ENCODE assay signal across 19 mouse cellular contexts in the genomic region with DNA sequence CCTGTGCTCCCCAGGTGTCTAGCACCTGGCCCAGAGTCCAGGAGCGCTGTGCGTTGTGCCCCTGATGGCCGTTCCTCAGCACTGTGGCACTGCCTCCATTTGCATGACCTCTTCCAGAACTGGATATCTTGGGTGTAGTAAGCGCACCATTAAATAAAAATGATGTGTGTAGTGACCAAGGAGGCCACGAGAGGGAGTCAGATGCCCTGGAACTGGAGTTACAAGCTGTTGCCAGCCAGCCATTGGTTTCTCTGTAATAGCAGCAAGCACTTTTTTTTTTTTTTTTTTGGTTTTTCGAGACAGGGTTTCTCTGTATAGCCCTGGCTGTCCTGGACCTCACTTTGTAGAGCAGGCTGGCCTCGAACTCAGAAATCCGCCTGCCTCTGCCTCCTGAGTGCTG. TPM values are rescaled to one million over a fixed set of nuclear protein-coding genes. Genes with fewer than 3 reads are reported as not detected.
DNase-seq lines count a peak whose midpoint lies in the region; ATAC-seq and TF ChIP-seq lines count a peak whose summit lies in the region.
"Not testable (repeated sequence)": the region's sequence is repeated elsewhere in the genome, so short reads cannot be mapped to it uniquely, and the experiment has no call there.
"Had no signal": no experiment of that assay in that cellular context is flagged by ENCODE, and none has a peak within 500 bp of the region (broad histone marks: within the 10 kb centered on the region; RNA-seq: fewer than 3 reads in every experiment).

No protein-coding gene starts in this region.

- not testable (repeated sequence) for H3K4me3 ChIP-seq in C2C12 (ENCODE audit: insufficient read depth, poor library complexity, severe bottlenecking); hindbrain, postnatal 0 days (ENCODE audit: low read length); stomach, postnatal 0 days (ENCODE audit: low read depth, low read length)

- not testable (repeated sequence) for H3K27me3 ChIP-seq in C2C12 (ENCODE audit: control insufficient read depth, insufficient read depth, insufficient read length); hindbrain, postnatal 0 days (ENCODE audit: insufficient read depth, low read length); stomach, postnatal 0 days (ENCODE audit: control insufficient read depth, insufficient read depth, low read length)

- ATAC-seq in hindbrain, postnatal 0 days, result peak; percentile 31
- peak; percentile 56 for ATAC-seq in megakaryocyte-erythroid progenitor cell, adult 5-6 weeks (replicated peaks; ENCODE audit: low FRiP score, low TSS enrichment, poor library complexity, severe bottlenecking)
- not testable (repeated sequence) for ATAC-seq in stomach, postnatal 0 days (ENCODE audit: low FRiP score, low TSS enrichment)

- TF ChIP-seq EP300 in stomach, postnatal 0 days (optimal IDR thresholded peaks at IDR 0.05), result not testable (repeated sequence)

- H3K9me3 ChIP-seq in hindbrain, postnatal 0 days (ENCODE audit: low read length); stomach, postnatal 0 days (ENCODE audit: control insufficient read depth, low read length): not testable (repeated sequence)

- H3K36me3 ChIP-seq in C2C12 (ENCODE audit: control insufficient read depth, insufficient read depth); hindbrain, postnatal 0 days (ENCODE audit: insufficient read depth, low read length); stomach, postnatal 0 days (ENCODE audit: control insufficient read depth, insufficient read depth, low read length): not testable (repeated sequence)

- H3K9ac ChIP-seq in hindbrain, postnatal 0 days (replicated peaks; ENCODE audit: low read length); stomach, postnatal 0 days (ENCODE audit: low read length): not testable (repeated sequence)

- not testable (repeated sequence) for H3K4me2 ChIP-seq in hindbrain, postnatal 0 days (ENCODE audit: low read depth, low read length); stomach, postnatal 0 days (replicated peaks; ENCODE audit: low read depth)

- H3K79me2 ChIP-seq in C2C12 (ENCODE audit: control insufficient read depth, insufficient read depth), result not testable (repeated sequence)

- peak; percentile 18 for DNase-seq in T-cell, adult 2 months (ENCODE audit: low spot score)
- peak; percentile 59 to 63 for DNase-seq in cerebellum, adult 18-20 months
- peak; percentile 19 for DNase-seq in embryo, embryonic 10 days (ENCODE audit: low spot score)
- peak; percentile 74 for DNase-seq in hindbrain, postnatal 0 days (ENCODE audit: low spot score)
- DNase-seq in layer of hippocampus, postnatal 14 days (ENCODE audit: low spot score in 2 of 2), result peak; percentile 46 to 60
- DNase-seq in stomach, postnatal 0 days (ENCODE audit: low spot score), result not testable (repeated sequence)

- H3K79me3 ChIP-seq in C2C12 (ENCODE audit: low read depth), result not testable (repeated sequence)

- H3K4me1 ChIP-seq in hindbrain, postnatal 0 days (ENCODE audit: insufficient read depth, low read length); stomach, postnatal 0 days (replicated peaks; ENCODE audit: control insufficient read depth, insufficient read depth): not testable (repeated sequence)

- WGBS in hindbrain, postnatal 0 days, result 65% methylated on average over 8 of the region's 8 CpGs
- WGBS in stomach, postnatal 0 days, result 77% methylated on average over 8 of the region's 8 CpGs

- peak; percentile 2 for TF ChIP-seq CTCF in C2C12 (IDR thresholded peaks at IDR 0.05; ENCODE audit: control insufficient read depth, insufficient read depth, insufficient read length)
- TF ChIP-seq CTCF in hindbrain, postnatal 0 days (IDR thresholded peaks at IDR 0.05; ENCODE audit: low read depth), result peak; percentile 58
- TF ChIP-seq CTCF in stomach, postnatal 0 days (IDR thresholded peaks at IDR 0.05; ENCODE audit: low read depth), result peak; percentile 48

- not testable (repeated sequence) for H3ac ChIP-seq in C2C12 (ENCODE audit: control insufficient read depth, insufficient read length, low read depth)

- H3K27ac ChIP-seq in hindbrain, postnatal 0 days; stomach, postnatal 0 days (replicated peaks): not testable (repeated sequence)

RNA-seq across cellular contexts. Expression of a gene that starts 4.1 kb away (rescaled TPM):
- polyA plus RNA-seq in C2C12 (2012; fragmentation: generic; extraction: Trizol), result 0.16 TPM
- total RNA-seq in hindbrain, postnatal 0 days (2014; rRNA removed), result not detected in 2 replicates
- polyA plus RNA-seq in hindbrain, postnatal 0 days (2015; fragmentation: Nextera tagmentation; extraction: Ambion mirVana), result 0.19 and 0.55 TPM in 2 replicates
- total RNA-seq in layer of hippocampus, postnatal 14 days (2021), result not detected
- total RNA-seq in megakaryocyte-erythroid progenitor cell, adult 5-6 weeks (2014; fragmentation: Nextera tagmentation), result not detected in 2 replicates
- not detected in 2 replicates for total RNA-seq in megakaryocyte-erythroid progenitor cell, adult 5-6 weeks (2017)
- polyA plus RNA-seq in stomach, postnatal 0 days (2015; fragmentation: Nextera tagmentation; extraction: Ambion mirVana), result 0.07 and 0.10 TPM in 2 replicates
- total RNA-seq: adrenal gland, postnatal 4 days; gastrocnemius, postnatal 25 days; heart, postnatal 25 days; layer of hippocampus, adult 8-10 months; left cerebral cortex, postnatal 10 days; megakaryocyte, adult 5-6 weeks; monocyte, adult 5-6 weeks had no signal
- polyA plus RNA-seq: frontal cortex, adult 2 months; small intestine, adult 2 months had no signal

RNA-seq across cellular contexts. Expression of a gene that starts 9.5 kb away (rescaled TPM):
- 53.8 TPM for polyA plus RNA-seq in C2C12 (2012; fragmentation: generic; extraction: Trizol)
- total RNA-seq in hindbrain, postnatal 0 days (2014; rRNA removed), result 138 and 152 TPM in 2 replicates
- polyA plus RNA-seq in hindbrain, postnatal 0 days (2015; fragmentation: Nextera tagmentation; extraction: Ambion mirVana), result 219 and 222 TPM in 2 replicates
- 10 to 100 TPM; 38.1 to 43.3 TPM for total RNA-seq in layer of hippocampus, postnatal 14 days (2021)
- 3.5 and 4.0 TPM in 2 replicates for total RNA-seq in megakaryocyte-erythroid progenitor cell, adult 5-6 weeks (2014; fragmentation: Nextera tagmentation)
- total RNA-seq in megakaryocyte-erythroid progenitor cell, adult 5-6 weeks (2017), result 3.1 and 9.7 TPM in 2 replicates
- 13.6 and 15.8 TPM in 2 replicates for polyA plus RNA-seq in stomach, postnatal 0 days (2015; fragmentation: Nextera tagmentation; extraction: Ambion mirVana)
- polyA plus RNA-seq: activated CD4-positive, CD25-positive, alpha-beta regulatory T cell, adult 4 months had no signal

RNA-seq across cellular contexts. Expression of a gene that starts 14.2 kb away (rescaled TPM):
- 7.9 TPM for polyA plus RNA-seq in C2C12 (2012; fragmentation: generic; extraction: Trizol)
- total RNA-seq in hindbrain, postnatal 0 days (2014; rRNA removed), result 103 and 107 TPM in 2 replicates
- 16.9 and 20.0 TPM in 2 replicates for polyA plus RNA-seq in hindbrain, postnatal 0 days (2015; fragmentation: Nextera tagmentation; extraction: Ambion mirVana)
- total RNA-seq in layer of hippocampus, postnatal 14 days (2021), result 10 to 100 TPM; 87.5 to 89.7 TPM
- total RNA-seq in megakaryocyte-erythroid progenitor cell, adult 5-6 weeks (2014; fragmentation: Nextera tagmentation), result 4.7 and 6.3 TPM in 2 replicates
- 3.0 and 5.2 TPM in 2 replicates for total RNA-seq in megakaryocyte-erythroid progenitor cell, adult 5-6 weeks (2017)
- polyA plus RNA-seq in stomach, postnatal 0 days (2015; fragmentation: Nextera tagmentation; extraction: Ambion mirVana), result 4.3 and 5.7 TPM in 2 replicates

RNA-seq across cellular contexts. Expression of a gene that starts 29.6 kb away (rescaled TPM):
- 0.23 TPM for polyA plus RNA-seq in C2C12 (2012; fragmentation: generic; extraction: Trizol)
- not detected in 2 replicates for total RNA-seq in hindbrain, postnatal 0 days (2014; rRNA removed)
- polyA plus RNA-seq in hindbrain, postnatal 0 days (2015; fragmentation: Nextera tagmentation; extraction: Ambion mirVana), result not detected in 2 replicates
- total RNA-seq in layer of hippocampus, postnatal 14 days (2021), result not detected
- total RNA-seq in megakaryocyte-erythroid progenitor cell, adult 5-6 weeks (2014; fragmentation: Nextera tagmentation), result not detected in 2 replicates
- not detected in 2 replicates for total RNA-seq in megakaryocyte-erythroid progenitor cell, adult 5-6 weeks (2017)
- 61.2 and 62.9 TPM in 2 replicates for polyA plus RNA-seq in stomach, postnatal 0 days (2015; fragmentation: Nextera tagmentation; extraction: Ambion mirVana)
- total RNA-seq: adrenal gland, postnatal 4 days; gastrocnemius, postnatal 25 days; heart, postnatal 25 days; left cerebral cortex, postnatal 10 days; megakaryocyte, adult 5-6 weeks; monocyte, adult 5-6 weeks had no signal
- polyA plus RNA-seq: activated CD4-positive, CD25-positive, alpha-beta regulatory T cell, adult 4 months; frontal cortex, adult 2 months; neural tube, embryonic 13.5 days; small intestine, adult 2 months had no signal

RNA-seq across cellular contexts. Expression of a gene that starts 29.8 kb away (rescaled TPM):
- polyA plus RNA-seq in C2C12 (2012; fragmentation: generic; extraction: Trizol), result 57.4 TPM
- total RNA-seq in hindbrain, postnatal 0 days (2014; rRNA removed), result 36.7 and 50.8 TPM in 2 replicates
- 44.0 and 45.1 TPM in 2 replicates for polyA plus RNA-seq in hindbrain, postnatal 0 days (2015; fragmentation: Nextera tagmentation; extraction: Ambion mirVana)
- 10 to 100 TPM; 41.0 to 46.8 TPM for total RNA-seq in layer of hippocampus, postnatal 14 days (2021)
- 89.0 and 93.7 TPM in 2 replicates for total RNA-seq in megakaryocyte-erythroid progenitor cell, adult 5-6 weeks (2014; fragmentation: Nextera tagmentation)
- total RNA-seq in megakaryocyte-erythroid progenitor cell, adult 5-6 weeks (2017), result 20.7 and 36.6 TPM in 2 replicates
- polyA plus RNA-seq in stomach, postnatal 0 days (2015; fragmentation: Nextera tagmentation; extraction: Ambion mirVana), result 27.4 and 31.4 TPM in 2 replicates

Comparison
In these comparisons a context has a peak if more than half of its experiments do, and no peak if none do; other contexts are left out.
1. CTCF ChIP-seq: peak in every context shown above with its lines; median percentile 58 in hindbrain, postnatal 0 days; 48 in stomach, postnatal 0 days; 2 in C2C12.
2. RNA of a gene that starts 14.2 kb away (total RNA-seq): 103 to 107 TPM in hindbrain, postnatal 0 days and 87.5 to 89.7 TPM in layer of hippocampus, postnatal 14 days; 3.0 to 6.3 TPM in megakaryocyte-erythroid progenitor cell, adult 5-6 weeks; every median in the first group is over 10 times any median in the second.